Mouse (Mus musculus) midbrain, postnatal 0 days (tissue): ENCODE results near the gene Exoc4. TPM values are rescaled to one million over a fixed set of nuclear protein-coding genes. Genes with fewer than 3 reads are reported as not detected.

Experiments used
- ATAC-seq: fragments of 200-750 bp; cut with Nextera tagmentation; 2 replicates; pipeline ENCODE4 v1.8.0; 2017; ENCODE audit warnings: moderate number of reproducible peaks, mild to moderate bottlenecking, moderate TSS enrichment, moderate library complexity; ENCODE audit not compliant: low FRiP score
- DNase-seq: peaks from one replicate; pipeline ENCODE4 v3.0.0-alpha.2; 2015; ENCODE audit warnings: low spot score
- H3K27ac ChIP-seq: fragments of 300-500 bp; sonication (generic); 2 replicates; pipeline ENCODE4 v1.5.1; 2014; ENCODE audit warnings: low read depth, mild to moderate bottlenecking, low read length, mixed read lengths
- H3K27me3 ChIP-seq: fragments of 300-500 bp; sonication (generic); 2 replicates; pipeline ENCODE4 v1.6.1; 2014; ENCODE audit warnings: low read length, control low read depth, mixed read lengths; ENCODE audit not compliant: insufficient read depth
- H3K36me3 ChIP-seq: fragments of 300-500 bp; sonication (generic); 2 replicates; pipeline ENCODE4 v1.6.1; 2014; ENCODE audit warnings: low read length, control low read depth, mixed read lengths; ENCODE audit not compliant: insufficient read depth
- H3K4me1 ChIP-seq: fragments of 300-500 bp; sonication (generic); 2 replicates; pipeline ENCODE4 v1.6.1; 2014; ENCODE audit warnings: mild to moderate bottlenecking, control low read depth, antibody characterized with exemption, low read length, mixed read lengths; ENCODE audit not compliant: insufficient read depth
- H3K4me2 ChIP-seq: fragments of 300-500 bp; sonication (generic); 2 replicates; pipeline ENCODE4 v1.6.1; 2014; ENCODE audit warnings: low read depth, mild to moderate bottlenecking, low read length, mixed read lengths; ENCODE audit not compliant: poor library complexity, severe bottlenecking
- H3K4me3 ChIP-seq: fragments of 300-500 bp; sonication (generic); 2 replicates; pipeline ENCODE4 v1.5.1; 2014; ENCODE audit warnings: low read depth, mild to moderate bottlenecking, low read length, moderate library complexity
- H3K9ac ChIP-seq: fragments of 300-500 bp; sonication (generic); replicated peaks from 2 replicates; pipeline ENCODE4 v1.6.1; 2014; ENCODE audit warnings: mild to moderate bottlenecking, low read length, moderate library complexity, mixed read lengths; ENCODE audit not compliant: poor library complexity, severe bottlenecking
- H3K9me3 ChIP-seq: fragments of 300-500 bp; sonication (generic); 2 replicates; pipeline ENCODE4 v1.6.1; 2016; ENCODE audit warnings: low read length, control low read depth
- CTCF ChIP-seq: IDR thresholded peaks from 2 replicates; pipeline ENCODE4 v1.5.1; 2016; ENCODE audit warnings: antibody characterized with exemption, mild to moderate bottlenecking
- WGBS: fragments of 180-500 bp; shearing (Covaris S2); extraction: QIAGEN DNeasy Blood & Tissue Kit; methylation state at CpG from one replicate; pipeline ENCODE4 v1.1.7; 2014; 5-methylcytosine and 5-hydroxymethylcytosine counted together
- polyA plus RNA-seq: library from polyadenylated mRNA; unstranded; fragments of >200 nt; fragmentation: Nextera tagmentation; extraction: Ambion mirVana; gene quantifications from 2 replicates; pipeline ENCODE4 v1.2.1, GENCODE M21; 2015
- total RNA-seq: library from RNA; depleted of rRNA; stranded (reverse); fragments of >200 nt; gene quantifications from 2 replicates; pipeline ENCODE4 v1.2.3, GENCODE M21; 2014

Exoc4 gene
- total and polyA plus RNA-seq, 2 experiments from 2014 or later = 29.5 to 72.5 TPM

- no peaks in the 10 kb centered on the region for H3K27me3 ChIP-seq
- no peaks in the 10 kb centered on the region for H3K9me3 ChIP-seq
- no peak overlapping the region for H3K27ac ChIP-seq
- no peak for TF ChIP-seq CTCF
- no peak overlapping the region for H3K9ac ChIP-seq
- 78% methylated on average over 4 of the region's 4 CpGs for WGBS
- ATAC-seq (no peak), DNase-seq (peak; percentile 15)
- no peaks in the 10 kb centered on the region for H3K4me1 ChIP-seq
- no peaks in the 10 kb centered on the region for H3K36me3 ChIP-seq
- H3K4me3 ChIP-seq = no peak overlapping the region
- no peak overlapping the region for H3K4me2 ChIP-seq
Measured at GRCm38 (mm10) chr6:33551934-33552333, 303.0 kb downstream of the Exoc4 start.

- Histone ChIP-seq H3K27me3 (no peaks in the 10 kb centered on the region), H3K4me1 (no peaks in the 10 kb centered on the region), H3K9me3 (no peaks in the 10 kb centered on the region), H3K4me3 (no peak overlapping the region), H3K27ac (no peak overlapping the region), H3K9ac (no peak overlapping the region), H3K4me2 (no peak overlapping the region), H3K36me3 (no peaks in the 10 kb centered on the region)
- WGBS = 88% methylated on average over 1 of the region's 1 CpGs
- ATAC-seq (no peak), DNase-seq (no peak)
- no peak for TF ChIP-seq CTCF
Measured at GRCm38 (mm10) chr6:33560925-33561324, 312.0 kb downstream of the Exoc4 start.

- H3K27ac ChIP-seq = no peak overlapping the region
- no peaks in the 10 kb centered on the region for H3K36me3 ChIP-seq
- no peak for ATAC-seq
- no peak for TF ChIP-seq CTCF
- DNase-seq = no peak
- 92% methylated on average over 2 of the region's 2 CpGs for WGBS
- no peak overlapping the region for H3K4me2 ChIP-seq
- H3K9me3 ChIP-seq = no peaks in the 10 kb centered on the region
- no peaks in the 10 kb centered on the region for H3K27me3 ChIP-seq
- H3K4me1 ChIP-seq = no peaks in the 10 kb centered on the region
- H3K9ac ChIP-seq = no peak overlapping the region
- no peak overlapping the region for H3K4me3 ChIP-seq
Measured at GRCm38 (mm10) chr6:33561911-33562310, 313.0 kb downstream of the Exoc4 start.

- Histone ChIP-seq H3K4me3 (no peak overlapping the region), H3K9me3 (no peaks in the 10 kb centered on the region), H3K27ac (no peak overlapping the region), H3K36me3 (no peaks in the 10 kb centered on the region), H3K4me2 (no peak overlapping the region), H3K27me3 (no peaks in the 10 kb centered on the region), H3K4me1 (no peaks in the 10 kb centered on the region), H3K9ac (no peak overlapping the region)
- DNase-seq (no peak), ATAC-seq (no peak)
- TF ChIP-seq CTCF = no peak
- WGBS = 93% methylated on average over 4 of the region's 4 CpGs
Measured at GRCm38 (mm10) chr6:33575947-33576346, 327.1 kb downstream of the Exoc4 start.

GRCm38 (mm10) chr6:33608469-33608868 is 359.6 kb downstream of the Exoc4 start:
- TF ChIP-seq CTCF = no peak
- ATAC-seq (no peak), DNase-seq (no peak)
- H3K9me3 ChIP-seq = no peaks in the 10 kb centered on the region
- H3K4me2 ChIP-seq = no peak overlapping the region
- H3K4me1 ChIP-seq = no peaks in the 10 kb centered on the region
- H3K27ac ChIP-seq = no peak overlapping the region
- 81% methylated on average over 4 of the region's 4 CpGs for WGBS
- no peaks in the 10 kb centered on the region for H3K27me3 ChIP-seq
- no peak overlapping the region for H3K9ac ChIP-seq
- H3K36me3 ChIP-seq = no peaks in the 10 kb centered on the region
- H3K4me3 ChIP-seq = no peak overlapping the region

- WGBS = 72% methylated on average over 1 of the region's 1 CpGs
Measured at GRCm38 (mm10) chr6:33613978-33614377, 365.1 kb downstream of the Exoc4 start.

More at GRCm38 (mm10) chr6:33613978-33614377, 365.1 kb downstream of the Exoc4 start:
- Histone ChIP-seq H3K9ac (no peak overlapping the region), H3K9me3 (no peaks in the 10 kb centered on the region), H3K27ac (no peak overlapping the region), H3K4me2 (no peak overlapping the region), H3K4me3 (no peak overlapping the region), H3K4me1 (no peaks in the 10 kb centered on the region), H3K36me3 (no peaks in the 10 kb centered on the region), H3K27me3 (no peaks in the 10 kb centered on the region)
- ATAC-seq (no peak), DNase-seq (no peak)
- TF ChIP-seq CTCF = no peak
